Mouse (Mus musculus) embryonic fibroblast, embryonic 13.5 days (primary cell): ENCODE data around the gene Usp46.
A peak's percentile ranks its signal among the peaks of the same experiment; 100 is the strongest.

Experiments
- CTCF ChIP-seq: IDR thresholded peaks from 2 replicates; pipeline ENCODE4 v1.5.1; 2011; ENCODE audit warnings: mild to moderate bottlenecking, control low read depth, low read length, moderate library complexity, borderline replicate concordance; ENCODE audit not compliant: insufficient read depth
- POLR2A ChIP-seq: IDR thresholded peaks from 2 replicates; pipeline ENCODE4 v1.6.1; 2011; ENCODE audit warnings: low read depth, mild to moderate bottlenecking, control low read depth, low read length, moderate library complexity

DNA sequence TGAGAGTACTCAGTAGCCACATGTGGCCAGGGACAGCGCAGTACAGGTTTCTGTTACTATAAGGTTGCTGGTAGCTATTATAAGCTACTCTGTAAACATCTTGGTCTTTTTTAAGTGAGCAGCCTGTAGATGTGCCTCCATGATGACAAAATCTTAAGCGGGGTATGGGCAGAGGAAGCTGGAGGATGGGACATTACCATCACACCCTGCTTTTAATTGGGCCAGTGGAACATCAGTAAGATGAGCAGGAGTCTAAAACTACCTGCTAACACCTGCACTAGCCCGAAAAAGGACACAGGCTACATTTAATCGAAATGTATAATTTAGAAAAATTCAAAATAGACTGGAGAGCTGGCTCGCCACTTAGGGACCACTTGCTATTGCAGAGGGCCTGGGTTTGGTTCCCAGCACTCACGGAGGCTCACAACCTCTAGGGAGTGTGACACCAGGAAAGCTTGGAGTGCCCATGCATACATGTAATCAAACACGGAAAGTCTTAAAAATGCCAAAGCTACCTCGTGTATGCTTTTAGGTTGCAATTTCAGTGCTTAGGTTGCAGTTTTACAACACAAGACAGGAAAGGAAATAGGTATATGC lies 26.7 kb upstream of the Usp46 start:
- TF ChIP-seq CTCF (no peak), POLR2A (peak; percentile 13; the same call in 1 of the 2 replicates)
